Mouse (Mus musculus) lung, postnatal 25 days (tissue): ENCODE data around the gene Gm11111.

Experiments used
- DNase-seq: peaks from one replicate; pipeline ENCODE4 v3.0.0; 2022; ENCODE audit warnings: low spot score

Gene Gm11111

DNA sequence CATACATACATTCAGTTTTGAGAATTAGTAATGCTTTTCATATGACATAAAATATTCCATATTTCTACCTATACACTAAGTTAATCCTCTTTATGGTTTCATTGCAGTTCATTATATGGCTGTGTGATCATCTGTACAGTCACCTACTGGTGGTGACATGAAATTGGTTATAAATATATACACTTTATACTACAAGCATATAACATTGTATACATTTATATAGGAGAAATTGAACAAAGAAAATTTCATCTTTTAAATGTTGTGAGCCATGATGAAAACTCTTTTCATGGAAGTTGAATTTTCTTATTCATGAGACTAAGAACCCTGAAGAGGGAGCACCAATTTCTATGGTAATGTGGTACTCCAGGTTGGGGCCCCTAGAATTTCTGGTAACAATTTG is at the start of gene Gm11111:
Gene Gm11111 (plus strand): TSS at position 301 of the 400 bp plus-strand sequence.
- no peak for DNase-seq

- no peak for DNase-seq
Measured at GRCm38 (mm10) chr5:98516214-98516613, 36.3 kb upstream of the Gm11111 start.

- DNase-seq = no peak
Measured at GRCm38 (mm10) chr5:98520118-98520517, 32.4 kb upstream of the Gm11111 start.

GRCm38 (mm10) chr5:98522270-98522977 is 30.1 kb upstream of the Gm11111 start:
- DNase-seq = no peak

DNA sequence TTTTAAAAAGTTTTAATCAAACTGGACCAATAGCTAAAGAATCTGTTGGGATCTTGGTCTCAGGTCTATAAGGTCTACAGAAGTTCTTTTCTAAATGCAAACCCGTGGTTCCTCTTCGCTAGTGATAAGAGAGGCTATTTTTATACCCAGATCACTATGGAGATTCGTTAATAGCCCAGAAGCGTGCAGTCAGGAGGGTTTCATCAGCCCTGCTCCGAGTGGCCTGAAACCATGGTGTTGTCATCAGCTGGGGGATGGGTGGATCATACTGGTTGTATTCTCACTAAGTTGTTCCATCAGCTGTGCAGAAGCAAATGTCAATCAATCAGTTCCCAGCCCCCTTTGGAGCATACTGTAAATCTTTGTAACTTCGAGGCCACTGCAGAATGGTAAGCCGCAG is 29.4 kb upstream of the Gm11111 start:
- no peak for DNase-seq

DNA sequence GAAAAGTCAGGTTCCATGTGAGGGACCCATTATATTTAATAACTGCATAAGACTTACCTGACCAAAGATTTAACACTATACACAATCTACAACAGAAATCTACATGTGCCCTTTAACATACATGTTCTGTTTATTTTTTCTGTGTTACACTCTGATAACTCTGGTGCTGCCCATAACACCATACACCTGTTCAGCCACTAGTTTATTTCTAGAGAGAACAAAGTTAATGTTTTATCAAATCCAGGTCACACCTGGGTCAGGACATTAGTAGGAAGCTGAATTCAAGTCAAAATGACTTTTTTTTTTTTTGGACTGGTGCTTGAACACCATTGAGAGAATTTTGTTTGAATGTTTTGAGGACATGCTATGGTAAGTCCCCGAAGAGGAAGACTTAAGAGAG is 28.7 kb upstream of the Gm11111 start:
- no peak for DNase-seq

DNA sequence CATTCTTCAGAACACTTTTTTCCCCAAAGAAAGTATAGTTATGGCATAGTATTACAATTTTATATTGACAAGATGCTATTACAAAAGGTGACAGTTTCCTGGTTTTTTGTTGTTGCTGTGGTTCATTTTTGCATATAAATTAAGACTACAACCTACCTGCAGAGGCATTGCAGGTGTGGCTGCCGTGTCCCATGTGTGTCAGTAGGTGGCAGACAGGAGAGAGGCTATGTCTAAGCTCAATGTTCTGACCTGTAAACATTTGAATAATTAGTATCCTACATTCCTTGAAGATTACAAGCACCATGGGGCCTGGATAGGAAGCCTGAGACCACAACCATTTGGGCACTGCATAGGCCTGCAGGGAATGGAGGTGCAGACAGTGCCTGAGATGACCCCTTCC is 11.2 kb upstream of the Gm11111 start:
- DNase-seq = no peak

- DNase-seq = no peak
Measured at GRCm38 (mm10) chr5:98550285-98550684, 2.2 kb upstream of the Gm11111 start.

- DNase-seq = no peak
Measured at GRCm38 (mm10) chr5:98550873-98551272, 1.6 kb upstream of the Gm11111 start.

- DNase-seq = peak; percentile 35
Measured at GRCm38 (mm10) chr5:98552811-98553601, 511 bp downstream of the Gm11111 start.

GRCm38 (mm10) chr5:98561301-98561700 is 8.8 kb downstream of the Gm11111 start:
- no peak for DNase-seq

GRCm38 (mm10) chr5:98562806-98563205 is 10.3 kb downstream of the Gm11111 start:
- DNase-seq = no peak

DNA sequence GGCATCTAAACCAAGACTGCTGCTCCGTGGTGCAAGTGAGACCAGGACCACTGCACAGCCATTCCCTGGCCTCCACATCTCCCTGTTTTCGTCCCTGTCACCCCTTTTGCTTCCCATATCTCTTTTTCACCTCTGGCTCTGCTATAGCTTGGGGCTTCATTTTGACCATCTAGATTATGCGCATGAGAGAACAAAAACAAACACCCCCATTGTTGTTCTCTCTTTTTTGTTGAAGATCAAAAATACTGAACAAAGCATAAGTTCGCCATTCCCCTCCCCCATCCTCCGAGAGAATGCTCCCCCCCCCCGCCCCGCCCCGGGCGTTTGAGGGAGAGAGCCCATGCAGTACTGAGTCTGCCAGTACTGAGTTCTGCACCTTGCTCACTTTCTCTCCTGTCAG is 11.3 kb downstream of the Gm11111 start:
- no peak for DNase-seq

GRCm38 (mm10) chr5:98566461-98567193 is 14.1 kb downstream of the Gm11111 start:
- no peak for DNase-seq

DNA sequence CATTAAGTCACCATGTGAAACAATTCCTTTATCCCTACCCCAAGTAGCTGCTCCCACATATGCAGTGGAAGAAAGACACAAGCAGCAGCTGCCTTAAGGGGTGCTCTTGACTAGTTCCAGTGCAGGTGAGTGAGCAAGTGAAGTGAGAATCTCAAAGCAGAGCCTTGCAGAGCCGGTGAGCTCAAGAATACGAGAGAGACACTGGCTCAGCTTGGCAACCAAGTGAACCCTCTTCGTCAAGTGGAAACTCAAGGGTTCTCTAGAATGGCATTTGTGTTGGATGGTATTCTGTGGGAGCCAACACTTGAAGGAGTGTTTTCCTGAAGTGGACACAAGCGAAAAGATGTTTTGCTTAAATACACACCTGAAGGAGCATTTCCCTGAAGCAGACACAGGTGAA is 16.0 kb downstream of the Gm11111 start:
- peak; percentile 46 for DNase-seq

DNA sequence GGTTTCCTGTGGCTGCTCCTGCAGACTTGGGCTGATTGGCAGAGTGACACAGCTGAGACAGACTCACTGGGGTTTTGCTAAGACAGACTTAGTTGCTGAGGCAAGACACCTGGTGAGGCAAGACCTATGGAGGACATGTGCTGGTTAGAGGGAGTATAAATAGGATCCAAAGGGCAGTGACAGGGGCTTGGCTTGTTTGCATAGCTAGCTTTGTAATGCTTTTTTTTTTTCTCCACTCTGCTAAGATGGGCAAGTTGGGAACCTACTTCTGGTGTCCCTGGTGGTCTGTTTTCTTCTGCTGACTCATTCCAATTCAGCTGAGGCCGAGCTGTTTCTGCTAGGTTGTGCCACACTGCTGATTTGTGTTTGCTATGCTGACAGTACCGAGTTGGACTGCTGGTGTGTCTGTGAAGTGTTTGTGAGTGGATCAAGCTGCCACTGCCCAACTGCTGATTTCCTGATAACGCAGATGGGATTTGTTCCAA is 16.6 kb downstream of the Gm11111 start:
- DNase-seq = peak; percentile 31

GRCm38 (mm10) chr5:98572392-98572791 is 19.9 kb downstream of the Gm11111 start:
- DNase-seq = no peak

- no peak for DNase-seq
Measured at GRCm38 (mm10) chr5:98574711-98575470, 22.4 kb downstream of the Gm11111 start.

DNA sequence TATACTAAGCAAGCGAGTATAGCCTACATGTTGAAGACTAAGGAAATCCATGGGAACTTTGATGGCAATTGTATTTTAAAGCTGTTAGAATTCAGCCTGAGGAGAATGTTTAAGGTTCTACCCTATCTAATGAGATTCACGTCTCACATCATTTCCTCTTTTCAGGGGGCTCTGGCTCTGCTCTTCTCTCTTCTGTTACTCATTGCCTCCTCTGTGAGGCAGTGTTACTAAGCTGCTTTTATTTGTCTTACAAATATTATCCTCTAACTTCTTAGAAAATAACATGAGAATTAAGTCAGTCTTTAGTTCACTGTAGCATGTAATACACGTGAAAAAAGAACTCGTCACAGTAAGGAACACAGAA is 23.0 kb downstream of the Gm11111 start:
- no peak for DNase-seq

DNA sequence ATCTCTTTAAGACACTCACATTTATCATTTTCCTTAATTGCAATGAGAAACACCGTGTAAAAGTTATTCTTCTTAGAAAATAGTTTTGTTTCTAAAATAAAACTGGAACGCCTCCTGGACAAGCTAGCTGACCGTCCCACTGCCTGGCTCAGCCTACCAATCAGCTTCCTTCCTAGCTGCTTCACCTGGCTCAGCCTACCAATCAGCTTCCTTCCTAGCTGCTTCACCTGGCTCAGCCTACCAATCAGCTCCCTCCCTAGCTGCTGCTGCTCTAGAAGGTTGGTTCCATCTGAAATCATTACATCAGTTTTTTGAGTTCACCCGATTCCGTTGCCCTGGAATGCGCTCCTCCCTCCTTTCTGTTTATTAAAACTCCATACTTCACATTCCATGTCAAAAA is 24.0 kb downstream of the Gm11111 start:
- peak; percentile 16 for DNase-seq

- DNase-seq = no peak
Measured at GRCm38 (mm10) chr5:98578398-98578797, 25.9 kb downstream of the Gm11111 start.

- peak; percentile 5 for DNase-seq
Measured at GRCm38 (mm10) chr5:98580811-98581210, 28.3 kb downstream of the Gm11111 start.
